Mouse (Mus musculus) fibroblast of lung, adult 2 months (primary cell): ENCODE data around the gene Jph3.
A peak's percentile ranks its signal among the peaks of the same experiment; 100 is the strongest.

Experiments
- DNase-seq: peaks from one replicate; pipeline ENCODE4 v3.0.0-alpha.2; 2011; ENCODE audit warnings: low read depth

The Jph3 gene

GRCm38 (mm10) chr8:121788786-121789185, 59.4 kb downstream of the Jph3 start:
- no peak for DNase-seq

- DNase-seq, result no peak
Observed at GRCm38 (mm10) chr8:121792159-121792558, 62.7 kb downstream of the Jph3 start.

GRCm38 (mm10) chr8:121792627-121793026, 63.2 kb downstream of the Jph3 start:
- peak; percentile 7 for DNase-seq

- no peak for DNase-seq
Observed at GRCm38 (mm10) chr8:121794151-121794550, 64.7 kb downstream of the Jph3 start.

- DNase-seq, result no peak
Observed at GRCm38 (mm10) chr8:121795461-121795860, 66.0 kb downstream of the Jph3 start.

GRCm38 (mm10) chr8:121796406-121796805, 67.0 kb downstream of the Jph3 start:
- DNase-seq, result no peak

- DNase-seq, result no peak
Observed at GRCm38 (mm10) chr8:121798401-121798800, 69.0 kb downstream of the Jph3 start.

GRCm38 (mm10) chr8:121804829-121805228, 75.4 kb downstream of the Jph3 start:
- DNase-seq, result no peak

GRCm38 (mm10) chr8:121806126-121806525, 76.7 kb downstream of the Jph3 start:
- no peak for DNase-seq

GRCm38 (mm10) chr8:121808032-121808431, 78.6 kb downstream of the Jph3 start:
- DNase-seq, result no peak

- DNase-seq, result no peak
Observed at GRCm38 (mm10) chr8:121809524-121810155, 80.2 kb downstream of the Jph3 start.

- no peak for DNase-seq
Observed at GRCm38 (mm10) chr8:121811502-121811901, 82.1 kb downstream of the Jph3 start.

- DNase-seq, result no peak
Observed at GRCm38 (mm10) chr8:121811931-121812570, 82.6 kb downstream of the Jph3 start.

GRCm38 (mm10) chr8:121818226-121818625, 88.8 kb downstream of the Jph3 start:
- no peak for DNase-seq

GRCm38 (mm10) chr8:121820840-121821239, 91.4 kb downstream of the Jph3 start:
- DNase-seq, result no peak

GRCm38 (mm10) chr8:121821320-121821719, 91.9 kb downstream of the Jph3 start:
- no peak for DNase-seq

GRCm38 (mm10) chr8:121821770-121822169, 92.3 kb downstream of the Jph3 start:
- DNase-seq, result no peak

GRCm38 (mm10) chr8:121827726-121828125, 98.3 kb downstream of the Jph3 start:
- no peak for DNase-seq

- DNase-seq, result no peak
Observed at GRCm38 (mm10) chr8:121828376-121829023, 99.1 kb downstream of the Jph3 start.

- peak; percentile 73 for DNase-seq
Observed at GRCm38 (mm10) chr8:121829048-121829776, 99.8 kb downstream of the Jph3 start, which contains the start of gene Klhdc4. Gene Klhdc4, minus strand, starts transcription at chr8:121829569.

- DNase-seq, result no peak
Observed at GRCm38 (mm10) chr8:121829777-121830362, 100.4 kb downstream of the Jph3 start.

GRCm38 (mm10) chr8:121832061-121832460, 102.6 kb downstream of the Jph3 start:
- DNase-seq, result no peak
